Mouse (Mus musculus) midbrain, embryonic 16.5 days (tissue): ENCODE results near the gene 4930590J08Rik. TPM values are rescaled to one million over a fixed set of nuclear protein-coding genes. Genes with fewer than 3 reads are reported as not detected.

Experiments used
- ATAC-seq: fragments of 200-750 bp; cut with Nextera tagmentation; 2 replicates; pipeline ENCODE4 v1.8.0; 2017; ENCODE audit warnings: moderate TSS enrichment
- H3K27ac ChIP-seq: fragments of 300-500 bp; sonication (generic); 2 replicates; pipeline ENCODE4 v1.5.1; 2014; ENCODE audit warnings: mild to moderate bottlenecking, low read length, mixed read lengths
- H3K27me3 ChIP-seq: fragments of 300-500 bp; sonication (generic); 2 replicates; pipeline ENCODE4 v1.6.1; 2014; ENCODE audit warnings: low read depth, low read length, mixed read lengths; ENCODE audit not compliant: control insufficient read depth, insufficient read depth
- H3K36me3 ChIP-seq: fragments of 300-500 bp; sonication (generic); 2 replicates; pipeline ENCODE4 v1.6.1; 2014; ENCODE audit warnings: mild to moderate bottlenecking, low read length, moderate library complexity, mixed read lengths; ENCODE audit not compliant: control insufficient read depth, insufficient read depth
- H3K4me1 ChIP-seq: fragments of 300-500 bp; sonication (generic); 2 replicates; pipeline ENCODE4 v1.6.1; 2014; ENCODE audit warnings: mild to moderate bottlenecking, low read length, mixed read lengths; ENCODE audit not compliant: control insufficient read depth, insufficient read depth
- H3K4me2 ChIP-seq: fragments of 300-500 bp; sonication (generic); 2 replicates; pipeline ENCODE4 v1.6.1; 2014; ENCODE audit warnings: mild to moderate bottlenecking, low read length, mixed read lengths
- H3K4me3 ChIP-seq: fragments of 300-500 bp; sonication (generic); 2 replicates; pipeline ENCODE4 v1.5.1; 2014; ENCODE audit warnings: low read depth, mild to moderate bottlenecking, low read length, moderate library complexity, mixed read lengths
- H3K9ac ChIP-seq: fragments of 300-500 bp; sonication (generic); 2 replicates; pipeline ENCODE4 v1.6.1; 2014; ENCODE audit warnings: low read depth, low read length, mixed read lengths
- H3K9me3 ChIP-seq: fragments of 300-500 bp; sonication (generic); replicated peaks from 2 replicates; pipeline ENCODE4 v1.6.1; 2014; ENCODE audit warnings: mild to moderate bottlenecking, low read length, mixed read lengths; ENCODE audit not compliant: control insufficient read depth, poor library complexity, severe bottlenecking
- WGBS: fragments of 180-500 bp; shearing (Covaris S2); extraction: QIAGEN DNeasy Blood & Tissue Kit; methylation state at CpG from one replicate; pipeline ENCODE4 v1.1.7; 2014; 5-methylcytosine and 5-hydroxymethylcytosine counted together
- polyA plus RNA-seq: library from polyadenylated mRNA; unstranded; fragments of >200 nt; fragmentation: Nextera tagmentation; extraction: Ambion mirVana; gene quantifications from 2 replicates; pipeline ENCODE4 v1.2.1, GENCODE M21; 2015

4930590J08Rik gene
- polyA plus RNA-seq, 1 experiment from 2014 or later = 1.4 TPM

DNA sequence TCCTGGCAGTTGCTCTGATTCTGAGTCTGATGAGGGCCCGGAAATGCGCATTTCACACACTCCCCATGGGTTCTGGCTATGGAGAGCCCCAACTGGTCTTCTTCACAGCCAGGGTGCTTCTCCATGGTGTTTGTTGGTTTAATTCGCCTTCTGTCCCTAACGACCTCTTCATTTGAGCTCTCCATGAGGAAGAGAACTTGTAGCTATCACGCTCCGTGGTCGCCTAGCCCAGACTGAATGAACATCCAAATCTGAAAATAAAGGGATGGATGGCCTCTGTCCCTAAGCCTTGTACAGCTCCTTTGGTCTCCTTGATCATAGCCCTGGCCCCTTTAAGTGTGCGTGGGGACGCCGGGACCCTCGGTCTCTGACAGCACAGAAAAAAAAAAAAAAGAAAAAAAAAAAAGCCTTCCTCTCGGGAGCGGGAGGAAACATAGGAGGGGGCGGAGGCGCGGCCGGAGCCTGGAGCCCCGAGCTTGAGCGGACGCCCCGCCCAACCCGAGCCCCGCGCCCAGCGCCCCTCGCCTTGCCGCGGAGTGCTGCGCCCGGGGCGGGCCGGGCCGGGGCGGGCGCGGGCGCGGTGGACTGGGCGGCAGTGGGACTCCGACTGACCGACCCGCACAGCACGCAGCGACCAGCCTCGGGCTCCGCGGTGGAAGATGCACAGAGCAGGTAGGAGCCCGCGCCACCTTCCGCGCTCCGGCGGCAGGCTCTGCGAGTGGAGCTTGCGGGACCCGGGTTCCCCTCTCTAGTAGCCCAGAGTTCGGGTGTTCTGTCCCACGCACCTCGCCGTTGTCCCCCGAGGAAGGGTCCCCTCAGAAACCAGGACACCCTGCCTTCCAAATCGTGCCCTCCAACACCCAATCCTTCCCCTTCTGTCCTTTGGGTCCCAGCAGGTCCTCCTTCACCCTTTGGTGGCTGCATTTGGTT, 76.0 kb downstream of the 4930590J08Rik start, which contains the start of gene Fgd5:
Gene Fgd5, plus strand, starts transcription at position 508 of the 930 bp plus-strand sequence.
- peak; percentile 78 for ATAC-seq
- peak within 1 kb of the TSS; percentile 61 for H3K4me3 ChIP-seq
- peaks cover 6% of the 10 kb centered on the region; the same call in 1 of the 2 replicates for H3K4me1 ChIP-seq
- H3K27ac ChIP-seq = no peak within 1 kb of the TSS
- peak within 1 kb of the TSS; percentile 89 for H3K4me2 ChIP-seq
- peak within 1 kb of the TSS; percentile 79 for H3K9ac ChIP-seq
- H3K27me3 ChIP-seq = no peaks in the 10 kb centered on the region
- no peaks in the 10 kb centered on the region for H3K36me3 ChIP-seq
- H3K9me3 ChIP-seq = no peaks in the 10 kb centered on the region
- WGBS = 1% methylated on average over 47 of the region's 62 CpGs

DNA sequence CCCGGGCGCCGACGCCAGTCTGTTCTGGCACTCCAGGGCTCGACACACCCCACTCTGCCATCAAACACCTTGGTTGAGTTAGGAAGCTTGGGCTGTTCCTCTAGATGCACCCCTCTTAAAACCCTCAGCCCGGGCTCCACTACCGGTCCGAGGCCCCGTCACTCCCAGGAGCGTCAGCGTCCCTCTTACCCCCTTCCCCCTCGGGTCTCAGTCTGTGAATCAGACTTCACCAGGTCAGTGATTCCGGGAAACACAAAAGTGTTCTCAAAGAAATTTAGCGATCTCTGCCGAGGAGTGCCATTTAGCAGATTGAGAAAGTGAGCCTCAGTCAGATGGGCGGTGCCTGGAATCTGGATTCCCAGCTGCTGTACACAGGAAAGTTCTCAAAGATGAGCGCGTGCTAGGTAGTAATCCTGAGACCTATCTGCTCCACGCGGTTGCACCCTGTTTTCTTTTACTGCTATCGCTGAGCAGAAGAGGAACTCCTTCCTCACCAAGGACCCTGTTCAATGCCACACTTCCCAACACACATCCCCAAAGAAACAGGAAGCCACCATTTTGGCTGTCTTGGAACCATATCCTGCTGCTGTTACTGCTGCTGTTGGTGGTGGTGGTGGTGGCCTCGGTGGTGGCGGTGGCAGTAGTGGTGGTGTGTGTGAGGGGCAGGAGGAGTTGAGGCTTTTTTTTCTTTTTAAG, 76.8 kb downstream of the 4930590J08Rik start:
- H3K4me1 ChIP-seq = peaks cover 6% of the 10 kb centered on the region; the same call in 1 of the 2 replicates
- peak overlapping the region; percentile 61 for H3K4me3 ChIP-seq
- H3K9me3 ChIP-seq = no peaks in the 10 kb centered on the region
- WGBS = 11% methylated on average over 23 of the region's 23 CpGs
- H3K27me3 ChIP-seq = no peaks in the 10 kb centered on the region
- H3K27ac ChIP-seq = no peak overlapping the region
- H3K4me2 ChIP-seq = peak overlapping the region; percentile 89
- no peaks in the 10 kb centered on the region for H3K36me3 ChIP-seq
- H3K9ac ChIP-seq = peak overlapping the region; percentile 79
- ATAC-seq = no peak

DNA sequence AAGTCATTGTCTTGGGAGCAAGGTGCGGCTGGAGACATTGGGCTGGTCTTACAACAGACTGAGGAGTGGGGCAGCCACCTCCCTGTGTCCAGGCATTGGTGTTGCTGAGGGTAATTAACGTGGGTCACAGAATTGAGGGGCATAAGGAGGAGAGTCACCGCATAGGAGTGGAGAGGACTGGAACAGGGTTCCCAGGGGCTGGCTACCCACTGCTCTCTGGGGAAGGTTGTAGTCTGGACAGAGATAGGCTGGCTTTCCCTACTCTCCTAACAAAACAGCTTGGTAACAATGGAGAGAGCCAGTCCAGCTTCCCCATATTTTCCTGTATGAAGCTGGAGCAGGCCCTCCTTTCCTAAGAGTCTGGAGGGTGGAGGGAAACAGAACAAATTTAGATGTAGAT, 77.4 kb downstream of the 4930590J08Rik start:
- H3K36me3 ChIP-seq = no peaks in the 10 kb centered on the region
- H3K9ac ChIP-seq = no peak overlapping the region
- no peaks in the 10 kb centered on the region for H3K9me3 ChIP-seq
- no peak overlapping the region for H3K27ac ChIP-seq
- peak overlapping the region; percentile 61; the same call in 1 of the 2 replicates for H3K4me3 ChIP-seq
- no peak for ATAC-seq
- WGBS = 68% methylated on average over 3 of the region's 3 CpGs
- H3K4me2 ChIP-seq = peak overlapping the region; percentile 89; the same call in 1 of the 2 replicates
- no peaks in the 10 kb centered on the region for H3K27me3 ChIP-seq
- H3K4me1 ChIP-seq = peaks cover 6% of the 10 kb centered on the region; the same call in 1 of the 2 replicates

DNA sequence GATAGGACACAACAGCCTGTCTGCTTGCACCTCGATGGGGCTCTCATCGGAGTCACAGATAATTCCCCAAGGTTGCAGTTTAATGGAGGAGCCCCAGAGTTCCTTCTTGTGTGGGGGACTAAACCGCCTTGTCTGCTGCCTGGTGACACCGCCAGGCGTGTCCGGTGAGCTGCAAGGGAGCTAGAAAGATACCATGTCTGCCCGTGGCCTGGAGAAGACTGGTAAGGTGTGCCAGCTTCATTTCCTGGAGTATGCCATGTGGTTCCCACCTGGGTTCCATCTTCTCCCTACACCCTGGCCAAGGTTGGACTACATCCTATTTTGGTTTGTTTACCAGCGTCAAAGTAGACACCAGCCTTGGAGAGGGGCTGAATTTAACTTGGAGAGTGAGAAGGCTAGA, 87.5 kb downstream of the 4930590J08Rik start:
- H3K4me2 ChIP-seq = no peak overlapping the region
- H3K9ac ChIP-seq = no peak overlapping the region
- H3K9me3 ChIP-seq = no peaks in the 10 kb centered on the region
- H3K36me3 ChIP-seq = no peaks in the 10 kb centered on the region
- no peak overlapping the region for H3K27ac ChIP-seq
- WGBS = 92% methylated on average over 8 of the region's 8 CpGs
- no peak for ATAC-seq
- H3K27me3 ChIP-seq = no peaks in the 10 kb centered on the region
- no peak overlapping the region for H3K4me3 ChIP-seq
- H3K4me1 ChIP-seq = no peaks in the 10 kb centered on the region; the same call in 1 of the 2 replicates

DNA sequence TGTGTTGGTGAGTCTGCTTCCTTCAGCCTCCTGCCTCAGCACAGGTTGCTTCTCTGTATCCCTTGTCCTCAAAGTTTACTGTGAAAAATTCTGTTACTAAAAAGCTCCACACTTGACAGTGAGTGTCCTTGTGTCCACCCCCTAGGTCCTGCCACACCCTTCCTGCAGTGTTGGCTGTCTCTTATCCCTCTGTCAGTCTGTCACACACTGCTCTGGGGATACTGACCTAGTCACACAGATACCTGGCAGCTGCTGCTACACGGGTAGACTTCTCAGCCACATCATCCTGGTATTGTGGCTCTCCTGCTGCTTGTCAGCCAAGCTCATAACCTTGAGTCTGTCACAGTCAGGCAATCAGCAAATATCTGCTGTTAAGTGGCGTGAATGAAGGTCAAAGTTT, 90.2 kb downstream of the 4930590J08Rik start:
- H3K4me2 ChIP-seq = no peak overlapping the region
- ATAC-seq = no peak

DNA sequence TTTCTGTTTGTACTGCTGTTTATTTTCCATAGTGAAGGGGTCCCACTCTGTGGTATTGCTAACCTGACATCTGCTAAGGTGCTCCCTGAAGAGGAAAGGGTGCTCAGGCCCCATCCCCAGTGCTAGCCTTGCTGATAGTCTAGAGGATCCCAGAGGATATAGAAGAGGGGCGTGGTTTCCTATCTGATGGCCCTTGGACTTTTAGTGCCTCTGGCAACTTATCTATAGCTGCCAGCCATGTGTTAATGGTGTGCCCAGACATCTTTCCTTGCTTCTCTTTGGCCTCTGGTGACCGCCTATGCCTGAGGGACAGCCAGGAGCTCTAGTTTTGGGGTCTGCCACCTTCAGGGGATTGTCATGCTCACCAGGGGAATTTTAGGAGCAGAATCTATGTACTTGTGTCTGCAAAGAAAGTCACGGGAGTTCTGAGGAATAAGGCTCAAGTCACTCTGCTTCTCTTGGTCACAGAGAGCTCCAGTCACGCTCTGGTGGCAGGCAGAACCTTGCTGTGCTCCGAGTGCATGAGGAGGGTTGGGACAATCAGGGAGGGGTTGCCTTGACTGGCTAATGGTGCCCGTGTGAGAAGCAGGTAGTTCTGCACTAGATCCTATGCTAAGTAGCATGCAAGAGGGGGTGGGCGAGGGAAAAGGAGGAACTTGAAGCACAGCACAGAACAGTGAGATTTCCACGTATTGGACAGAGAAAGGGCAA, 91.3 kb downstream of the 4930590J08Rik start:
- Histone ChIP-seq H3K4me2 (no peak overlapping the region), H3K27ac (no peak overlapping the region), H3K4me1 (no peaks in the 10 kb centered on the region; the same call in 1 of the 2 replicates), H3K27me3 (no peaks in the 10 kb centered on the region), H3K36me3 (no peaks in the 10 kb centered on the region), H3K9me3 (no peaks in the 10 kb centered on the region), H3K9ac (no peak overlapping the region), H3K4me3 (no peak overlapping the region)
- ATAC-seq = no peak
- 72% methylated on average over 8 of the region's 8 CpGs for WGBS

More for the DNA sequence above, 90.2 kb downstream of the 4930590J08Rik start:
- Histone ChIP-seq H3K27ac (no peak overlapping the region), H3K4me1 (no peaks in the 10 kb centered on the region; the same call in 1 of the 2 replicates), H3K27me3 (no peaks in the 10 kb centered on the region), H3K9me3 (no peaks in the 10 kb centered on the region), H3K4me3 (no peak overlapping the region), H3K9ac (no peak overlapping the region), H3K36me3 (no peaks in the 10 kb centered on the region)
- WGBS = 73% methylated on average over 2 of the region's 2 CpGs

DNA sequence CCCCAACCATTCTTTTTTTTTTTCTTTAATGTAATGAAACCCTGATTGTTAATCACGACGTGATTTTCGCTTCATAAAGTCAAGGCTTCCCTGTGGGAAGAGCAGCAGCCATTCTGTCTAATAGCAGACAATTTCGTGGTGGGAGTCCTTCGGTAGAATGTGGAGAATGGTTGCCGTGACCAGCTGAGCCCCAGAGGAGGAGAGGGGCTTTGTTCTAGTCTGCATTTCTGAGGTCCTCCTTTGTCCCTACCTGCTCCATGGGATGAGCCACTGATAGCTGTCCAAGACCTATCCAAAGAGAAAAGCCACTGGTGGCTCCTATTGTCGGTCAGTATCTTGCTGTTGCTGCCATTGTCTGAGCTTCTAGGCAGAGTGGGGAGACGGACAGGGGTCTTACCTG, 93.5 kb downstream of the 4930590J08Rik start:
- WGBS = 31% methylated on average over 8 of the region's 8 CpGs
- Histone ChIP-seq H3K4me2 (peak overlapping the region; percentile 15; the same call in 1 of the 2 replicates), H3K9ac (no peak overlapping the region)

More for the DNA sequence above, 93.5 kb downstream of the 4930590J08Rik start:
- no peak for ATAC-seq
- Histone ChIP-seq H3K4me1 (no peaks in the 10 kb centered on the region; the same call in 1 of the 2 replicates), H3K27me3 (no peaks in the 10 kb centered on the region), H3K27ac (peak overlapping the region; percentile 39; the same call in 1 of the 2 replicates), H3K9me3 (no peaks in the 10 kb centered on the region), H3K4me3 (no peak overlapping the region), H3K36me3 (no peaks in the 10 kb centered on the region)
